Mouse (Mus musculus) c-Kit-negative CD71-positive TER-119-positive erythroid progenitor cells, embryonic 14.5 days (primary cell): ENCODE data around the gene Scgb1b12.
"Not testable (repeated sequence)": the region's sequence is repeated elsewhere in the genome, so short reads cannot be mapped to it uniquely, and the experiment has no call there.

Source experiments
- DNase-seq: peaks from one replicate; pipeline ENCODE4 v3.0.0-alpha.2; 2013; ENCODE audit warnings: low read depth, low spot score

Gene Scgb1b12

GRCm38 (mm10) chr7:32333882-32334281 is at the start of gene Scgb1b12:
Gene Scgb1b12, plus strand, starts transcription at chr7:32334182.
- not testable (repeated sequence) for DNase-seq

GRCm38 (mm10) chr7:32327145-32327544 is 6.8 kb upstream of the Scgb1b12 start, which contains the start of gene Scgb2b12:
Gene Scgb2b12, minus strand, starts transcription at chr7:32327245.
- DNase-seq, result not testable (repeated sequence)
